Mouse (Mus musculus): ENCODE results near the gene Zfand2b. TPM values are rescaled to one million over a fixed set of nuclear protein-coding genes. Genes with fewer than 3 reads are reported as not detected.

Zfand2b gene
- polyA plus RNA-seq, 2 experiments: 40.2 to 53.2 TPM

DNA sequence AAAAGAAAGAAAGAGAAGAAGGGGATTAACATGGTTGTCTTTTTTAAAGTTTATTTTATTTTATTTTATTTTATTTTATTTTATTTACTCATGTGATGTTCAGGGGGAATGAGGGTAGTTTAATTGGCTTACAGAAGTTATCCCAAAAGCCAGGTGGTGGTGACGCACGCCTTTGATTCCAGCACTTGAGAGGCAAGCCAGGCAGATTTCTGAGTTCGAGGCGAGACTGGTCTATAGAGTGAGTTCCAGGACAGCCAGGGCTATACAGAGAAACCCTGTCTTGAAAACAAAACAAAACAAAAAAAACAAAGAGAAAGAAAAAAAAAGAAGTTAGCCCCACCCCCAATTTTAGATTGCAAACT lies 8.2 kb upstream of the Zfand2b start:
- no peak overlapping the region for H3K4me3 ChIP-seq (replicated peaks; ENCODE audit: low read length)
- WGBS: 77% methylated on average over 4 of the region's 4 CpGs

DNA sequence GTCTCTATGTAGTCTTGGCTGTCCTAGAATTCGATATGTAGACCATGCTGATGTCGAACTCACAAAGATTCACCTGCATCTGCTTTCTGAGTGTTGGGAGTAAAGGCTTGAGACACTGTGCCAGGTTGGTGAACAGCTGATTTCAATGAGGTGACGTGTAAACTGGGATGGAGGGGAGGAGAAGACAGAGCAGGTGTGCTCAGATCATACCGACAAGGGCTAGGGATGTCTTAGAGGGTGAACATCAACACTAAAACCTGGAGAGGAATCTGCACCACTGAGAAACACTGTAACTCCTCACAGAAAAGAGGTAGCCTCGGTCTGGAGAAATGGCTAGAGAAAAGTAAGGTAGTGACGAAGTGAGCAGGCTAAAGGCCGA lies 364 bp upstream of the Zfand2b start:
- Histone ChIP-seq H3K9me3 (ENCODE audit: control insufficient read depth, low read length) (no peaks in the 10 kb centered on the region), H3K27me3 (ENCODE audit: control insufficient read depth, insufficient read depth, low read length) (no peaks in the 10 kb centered on the region), H3K4me3 (replicated peaks; ENCODE audit: low read length) (peak overlapping the region; percentile 72), H3K9ac (ENCODE audit: low read depth, low read length, severe bottlenecking) (peak overlapping the region; percentile 56), H3K4me2 (replicated peaks; ENCODE audit: low read depth, low read length, severe bottlenecking) (peak overlapping the region; percentile 56), H3K36me3 (ENCODE audit: control insufficient read depth, insufficient read depth, low read length) (peaks cover 28% of the 10 kb centered on the region), H3K27ac (replicated peaks; ENCODE audit: low read depth, low read length) (peak overlapping the region; percentile 81; the same call in 1 of the 2 replicates), H3K4me1 (ENCODE audit: control insufficient read depth, insufficient read depth, low read length) (peaks cover 10% of the 10 kb centered on the region)
- DNase-seq (ENCODE audit: low spot score) (no peak), ATAC-seq (ENCODE audit: low FRiP score, low read depth) (no peak; the same call in 1 of the 2 replicates)
- TF ChIP-seq POLR2A (IDR thresholded peaks at IDR 0.05; ENCODE audit: borderline replicate concordance, extremely low read depth, insufficient read depth, insufficient read length): no peak
- WGBS: 8% methylated on average over 7 of the region's 7 CpGs

More for the DNA sequence above, 8.2 kb upstream of the Zfand2b start:
- Histone ChIP-seq H3K36me3 (ENCODE audit: control insufficient read depth, insufficient read depth, low read length) (no peaks in the 10 kb centered on the region), H3K27me3 (ENCODE audit: control insufficient read depth, insufficient read depth, low read length) (no peaks in the 10 kb centered on the region), H3K27ac (replicated peaks; ENCODE audit: low read depth, low read length) (no peak overlapping the region), H3K9me3 (ENCODE audit: control insufficient read depth, low read length) (no peaks in the 10 kb centered on the region), H3K9ac (ENCODE audit: low read depth, low read length, severe bottlenecking) (no peak overlapping the region), H3K4me2 (replicated peaks; ENCODE audit: low read depth, low read length, severe bottlenecking) (no peak overlapping the region), H3K4me1 (ENCODE audit: control insufficient read depth, insufficient read depth, low read length) (no peaks in the 10 kb centered on the region)
- TF ChIP-seq POLR2A (IDR thresholded peaks at IDR 0.05; ENCODE audit: borderline replicate concordance, extremely low read depth, insufficient read depth, insufficient read length): no peak
- DNase-seq (ENCODE audit: low spot score): no peak
- ATAC-seq (ENCODE audit: low FRiP score, low read depth): no peak

DNA sequence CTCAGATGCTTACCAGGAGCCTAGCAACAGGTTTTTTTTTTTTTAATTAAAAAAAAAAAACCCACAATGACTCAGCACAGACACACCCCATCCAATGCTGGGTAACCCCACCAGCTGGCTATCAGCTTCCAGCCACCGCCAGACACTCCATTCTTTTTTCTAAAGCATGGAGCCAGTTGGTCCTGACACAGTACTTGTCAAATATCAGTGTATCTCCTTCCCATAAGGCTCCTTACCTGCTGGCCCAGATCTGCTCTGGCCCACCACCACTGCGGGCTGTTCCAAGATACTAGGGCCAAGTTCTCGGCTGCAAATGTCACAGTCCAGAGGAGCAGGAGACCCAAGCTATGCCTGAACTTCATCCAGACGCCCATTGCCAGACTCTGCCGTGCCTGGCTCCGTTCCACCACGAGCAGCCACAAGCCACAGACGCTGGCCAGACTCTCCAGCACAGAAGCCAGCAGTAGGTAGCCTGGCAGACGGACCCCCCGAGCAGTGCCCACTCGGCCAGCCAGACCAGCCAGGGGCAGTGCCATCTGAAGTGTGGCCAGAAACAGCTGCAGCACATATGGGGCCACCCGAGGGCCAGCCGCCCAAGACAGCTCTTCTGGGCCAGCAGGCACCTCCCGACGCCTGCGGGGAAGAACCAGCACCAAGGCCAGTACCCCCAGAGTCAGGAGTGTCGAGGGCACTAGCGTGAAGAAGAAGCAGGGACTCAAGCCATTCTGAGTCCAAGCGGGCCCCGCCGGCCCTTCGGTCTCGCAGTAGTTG lies 11.1 kb downstream of the Zfand2b start:
- Histone ChIP-seq H3K27me3 (ENCODE audit: control insufficient read depth, insufficient read depth, low read length) (no peaks in the 10 kb centered on the region), H3K9ac (ENCODE audit: low read depth, low read length, severe bottlenecking) (peak overlapping the region; percentile 62), H3K4me2 (replicated peaks; ENCODE audit: low read depth, low read length, severe bottlenecking) (peak overlapping the region; percentile 98), H3K4me3 (replicated peaks; ENCODE audit: low read length) (peak overlapping the region; percentile 59), H3K27ac (replicated peaks; ENCODE audit: low read depth, low read length) (0 out of 2 replicates have a peak overlapping the region, but pooled peaks have one; percentile 8), H3K36me3 (ENCODE audit: control insufficient read depth, insufficient read depth, low read length) (peaks cover 63% of the 10 kb centered on the region), H3K4me1 (ENCODE audit: control insufficient read depth, insufficient read depth, low read length) (peaks cover 7% of the 10 kb centered on the region), H3K9me3 (ENCODE audit: control insufficient read depth, low read length) (no peaks in the 10 kb centered on the region)
- ATAC-seq (ENCODE audit: low FRiP score, low read depth): peak; percentile 32
- no peak for DNase-seq (ENCODE audit: low spot score)
- TF ChIP-seq POLR2A (IDR thresholded peaks at IDR 0.05; ENCODE audit: borderline replicate concordance, extremely low read depth, insufficient read depth, insufficient read length): no peak
- 7% methylated on average over 21 of the region's 23 CpGs for WGBS

DNA sequence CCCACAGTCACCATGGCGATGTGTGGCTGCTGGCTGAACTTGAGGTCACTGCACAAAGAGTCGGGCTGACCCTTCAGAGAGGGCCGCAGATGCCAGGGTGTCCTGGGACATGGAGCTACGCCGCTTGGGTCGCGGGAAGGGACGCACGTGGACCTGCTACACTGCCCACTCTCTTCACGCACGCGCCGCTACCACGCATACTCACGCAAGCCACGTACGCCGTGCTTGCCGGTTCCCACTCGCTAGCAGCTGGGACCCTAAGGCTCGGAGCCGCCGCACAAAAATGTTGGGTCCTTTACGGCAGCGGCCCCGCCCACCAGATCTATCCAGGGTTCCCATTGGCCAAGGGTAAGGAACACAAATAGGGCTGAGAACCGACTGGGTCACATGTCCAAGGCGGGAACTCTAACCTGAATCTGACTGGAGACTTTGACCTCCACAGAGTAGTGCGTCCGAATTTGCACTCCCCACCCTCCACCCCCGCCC lies 11.7 kb downstream of the Zfand2b start, which contains the start of gene Abcb6:
Gene Abcb6, minus strand, starts transcription at position 288 of the 486 bp plus-strand sequence.
- DNase-seq (ENCODE audit: low spot score): peak; percentile 87
- Histone ChIP-seq H3K9ac (ENCODE audit: low read depth, low read length, severe bottlenecking) (peak within 1 kb of the TSS; percentile 62), H3K27me3 (ENCODE audit: control insufficient read depth, insufficient read depth, low read length) (no peaks in the 10 kb centered on the region), H3K4me3 (replicated peaks; ENCODE audit: low read length) (peak within 1 kb of the TSS; percentile 59), H3K4me1 (ENCODE audit: control insufficient read depth, insufficient read depth, low read length) (peaks cover 7% of the 10 kb centered on the region), H3K27ac (replicated peaks; ENCODE audit: low read depth, low read length) (0 out of 2 replicates have a peak within 1 kb of the TSS, but pooled peaks have one; percentile 8), H3K4me2 (replicated peaks; ENCODE audit: low read depth, low read length, severe bottlenecking) (peak within 1 kb of the TSS; percentile 98), H3K9me3 (ENCODE audit: control insufficient read depth, low read length) (no peaks in the 10 kb centered on the region), H3K36me3 (ENCODE audit: control insufficient read depth, insufficient read depth, low read length) (peaks cover 65% of the 10 kb centered on the region)
- peak; percentile 94 for ATAC-seq (ENCODE audit: low FRiP score, low read depth)
- WGBS: 2% methylated on average over 31 of the region's 31 CpGs
- no peak for TF ChIP-seq POLR2A (IDR thresholded peaks at IDR 0.05; ENCODE audit: borderline replicate concordance, extremely low read depth, insufficient read depth, insufficient read length)

DNA sequence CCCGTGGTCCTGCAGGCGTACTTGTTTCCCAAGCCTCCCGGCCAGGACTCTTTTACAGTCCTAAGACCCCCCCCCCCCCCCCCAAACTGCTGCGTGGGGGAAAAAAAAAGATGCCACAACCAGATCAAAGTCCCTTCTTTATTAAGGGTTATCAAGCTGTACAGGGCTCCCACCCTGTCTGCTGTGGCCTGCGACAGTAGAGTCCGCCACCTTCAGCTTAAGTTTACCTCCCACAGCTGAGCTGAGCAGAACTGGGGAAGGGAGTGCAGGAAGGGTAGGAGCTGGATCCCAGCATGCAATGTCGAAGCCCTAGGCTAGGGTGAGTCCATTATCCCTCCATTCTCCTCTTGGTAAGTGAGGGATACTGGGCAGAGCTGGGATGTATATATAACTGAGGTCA lies 12.3 kb downstream of the Zfand2b start:
- WGBS: 25% methylated on average over 7 of the region's 7 CpGs
- H3K9me3 ChIP-seq (ENCODE audit: control insufficient read depth, low read length): no peaks in the 10 kb centered on the region
- H3K27ac ChIP-seq (replicated peaks; ENCODE audit: low read depth, low read length): no peak overlapping the region
- no peak for TF ChIP-seq POLR2A (IDR thresholded peaks at IDR 0.05; ENCODE audit: borderline replicate concordance, extremely low read depth, insufficient read depth, insufficient read length)
- H3K9ac ChIP-seq (ENCODE audit: low read depth, low read length, severe bottlenecking): no peak overlapping the region
- DNase-seq (ENCODE audit: low spot score): no peak
- peak overlapping the region; percentile 98 for H3K4me2 ChIP-seq (replicated peaks; ENCODE audit: low read depth, low read length, severe bottlenecking)
- H3K4me1 ChIP-seq (ENCODE audit: control insufficient read depth, insufficient read depth, low read length): peaks cover 7% of the 10 kb centered on the region
- H3K27me3 ChIP-seq (ENCODE audit: control insufficient read depth, insufficient read depth, low read length): no peaks in the 10 kb centered on the region
- no peak for ATAC-seq (ENCODE audit: low FRiP score, low read depth)
- peak overlapping the region; percentile 59 for H3K4me3 ChIP-seq (replicated peaks; ENCODE audit: low read length)
- peaks cover 65% of the 10 kb centered on the region for H3K36me3 ChIP-seq (ENCODE audit: control insufficient read depth, insufficient read depth, low read length)

Measured in limb, embryonic 14.5 days (tissue).